Mouse (Mus musculus) CD4-positive, CD25-positive, alpha-beta regulatory T cell, adult 2 months (primary cell): ENCODE results near the gene Cdca5.
A peak's percentile ranks its signal among the peaks of the same experiment; 100 is the strongest.
"Not testable (repeated sequence)": the region's sequence is repeated elsewhere in the genome, so short reads cannot be mapped to it uniquely, and the experiment has no call there.

Source experiments
- DNase-seq: peaks from one replicate; pipeline ENCODE4 v3.0.0-alpha.2; 2012; ENCODE audit warnings: low read depth, low spot score

The Cdca5 gene

GRCm38 (mm10) chr19:6104476-6104875, 19.7 kb downstream of the Cdca5 start:
- DNase-seq = no peak

GRCm38 (mm10) chr19:6105586-6105985, 20.8 kb downstream of the Cdca5 start, which contains the start of gene Naaladl1:
Naaladl1 (plus strand) TSS chr19:6105782.
- no peak for DNase-seq

GRCm38 (mm10) chr19:6113116-6113515, 28.3 kb downstream of the Cdca5 start:
- no peak for DNase-seq

GRCm38 (mm10) chr19:6116113-6116850, 31.5 kb downstream of the Cdca5 start:
- DNase-seq = no peak

- DNase-seq = no peak
Measured at GRCm38 (mm10) chr19:6117346-6117985, 32.7 kb downstream of the Cdca5 start.

- peak; percentile 93 for DNase-seq
Measured at GRCm38 (mm10) chr19:6117986-6118676, 33.3 kb downstream of the Cdca5 start, which contains the start of gene Sac3d1. Sac3d1 (minus strand) TSS chr19:6118650.

GRCm38 (mm10) chr19:6118677-6119185, 33.9 kb downstream of the Cdca5 start:
- no peak for DNase-seq

GRCm38 (mm10) chr19:6121761-6122160, 37.0 kb downstream of the Cdca5 start:
- DNase-seq = no peak

GRCm38 (mm10) chr19:6123330-6123729, 38.5 kb downstream of the Cdca5 start:
- DNase-seq = no peak

GRCm38 (mm10) chr19:6124898-6125297, 40.1 kb downstream of the Cdca5 start:
- no peak for DNase-seq

- peak; percentile 83 for DNase-seq
Measured at GRCm38 (mm10) chr19:6126289-6126688, 41.5 kb downstream of the Cdca5 start.

- no peak for DNase-seq
Measured at GRCm38 (mm10) chr19:6126789-6127580, 42.2 kb downstream of the Cdca5 start.

GRCm38 (mm10) chr19:6127760-6128341, 43.1 kb downstream of the Cdca5 start, which contains the start of gene Snx15:
Snx15 (minus strand) TSS chr19:6128304.
- DNase-seq = peak; percentile 98

- not testable (repeated sequence) for DNase-seq
Measured at GRCm38 (mm10) chr19:6130414-6131128, 45.8 kb downstream of the Cdca5 start.

GRCm38 (mm10) chr19:6132171-6132827, 47.5 kb downstream of the Cdca5 start:
- no peak for DNase-seq

GRCm38 (mm10) chr19:6133197-6133596, 48.4 kb downstream of the Cdca5 start:
- not testable (repeated sequence) for DNase-seq

- DNase-seq = no peak
Measured at GRCm38 (mm10) chr19:6136397-6136796, 51.6 kb downstream of the Cdca5 start.

- no peak for DNase-seq
Measured at GRCm38 (mm10) chr19:6139701-6140100, 54.9 kb downstream of the Cdca5 start.

GRCm38 (mm10) chr19:6140374-6140677, 55.5 kb downstream of the Cdca5 start:
- no peak for DNase-seq
